19 mouse cellular contexts compared by ENCODE assay signal in the genomic region with DNA sequence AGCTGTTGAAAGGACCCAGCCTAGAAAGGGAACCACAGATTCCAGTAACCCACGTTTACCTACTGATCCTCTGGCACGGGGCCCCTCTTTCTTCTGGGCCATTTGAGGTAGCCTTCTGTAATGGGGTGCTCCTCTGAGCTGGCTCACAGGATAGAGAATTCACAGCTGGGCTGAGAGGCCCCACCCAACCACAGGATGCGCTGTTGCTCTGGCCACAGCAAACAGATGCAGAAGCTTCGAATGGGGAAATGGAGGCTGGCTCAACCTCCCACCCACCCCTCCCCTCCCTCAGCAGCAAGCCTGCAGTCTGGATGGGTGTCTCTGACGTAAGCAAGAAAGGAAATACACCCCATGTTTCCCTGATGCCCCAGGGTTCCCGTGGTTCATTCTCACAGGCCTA.
DNase-seq lines count a peak whose midpoint lies in the region; ATAC-seq and TF ChIP-seq lines count a peak whose summit lies in the region.
"Had no signal": no experiment of that assay in that cellular context is flagged by ENCODE, and none has a peak within 500 bp of the region (broad histone marks: within the 10 kb centered on the region; RNA-seq: fewer than 3 reads in every experiment).

No protein-coding gene starts in this region.

- DNase-seq in forebrain, embryonic 10.5 days (ENCODE audit: extremely low spot score, low spot score), result no peak
- no peak for DNase-seq in forebrain, postnatal 0 days
- peak; percentile 22 for DNase-seq in thymus, adult 2 months
- DNase-seq in thymus, adult 18-20 months, result no peak
- DNase-seq in kidney, postnatal 36 days, result no peak
- no peak for DNase-seq in layer of hippocampus, postnatal 36 days
- DNase-seq in embryo, embryonic 9.5 days (ENCODE audit: extremely low spot score), result no peak
- DNase-seq: adrenal gland, adult 8-10 months; cerebellum, adult 2 months; gastrocnemius, postnatal 36 days; heart, postnatal 4 days; kidney, adult 2 months; kidney, postnatal 4 days; lung, postnatal 4 days had no signal

- H3K4me2 ChIP-seq in forebrain, postnatal 0 days (ENCODE audit: low read depth), result no peak overlapping the region
- H3K4me2 ChIP-seq in stomach, embryonic 16.5 days (ENCODE audit: low read depth, low read length), result no peak overlapping the region
- H3K4me2 ChIP-seq: embryonic facial prominence, embryonic 15.5 days; limb, embryonic 15.5 days; midbrain, embryonic 13.5 days had no signal

- peak overlapping the region; percentile 17; the same call in 1 of the 2 replicates for H3K27ac ChIP-seq in forebrain, embryonic 10.5 days
- H3K27ac ChIP-seq in forebrain, postnatal 0 days (ENCODE audit: low read depth, low read length), result no peak overlapping the region
- H3K27ac ChIP-seq in thymus, adult 2 months (ENCODE audit: control insufficient read depth, insufficient read depth, low read length), result no peak overlapping the region
- peak overlapping the region; percentile 57; the same call in 1 of the 2 replicates for H3K27ac ChIP-seq in stomach, embryonic 16.5 days (ENCODE audit: low read length)
- H3K27ac ChIP-seq: embryonic facial prominence, embryonic 15.5 days; limb, embryonic 15.5 days; midbrain, embryonic 13.5 days had no signal

- 80% methylated on average over 6 of the region's 6 CpGs for WGBS in forebrain, embryonic 10.5 days
- WGBS in forebrain, postnatal 0 days, result 73% methylated on average over 6 of the region's 6 CpGs
- WGBS in thymus, adult 2 months, result 6% methylated on average over 6 of the region's 6 CpGs
- 61% methylated on average over 6 of the region's 6 CpGs for WGBS in stomach, embryonic 16.5 days

- no peak overlapping the region for H3K9ac ChIP-seq in forebrain, postnatal 0 days
- H3K9ac ChIP-seq in stomach, embryonic 16.5 days (ENCODE audit: low read length), result peak overlapping the region; percentile 31; the same call in 1 of the 2 replicates
- H3K9ac ChIP-seq: embryonic facial prominence, embryonic 15.5 days; limb, embryonic 15.5 days; midbrain, embryonic 13.5 days had no signal

- no peak for ATAC-seq in forebrain, postnatal 0 days
- ATAC-seq in stomach, embryonic 16.5 days (ENCODE audit: insufficient read depth, low FRiP score), result no peak
- ATAC-seq: midbrain, embryonic 13.5 days had no signal

- no peak overlapping the region for H3K4me3 ChIP-seq in forebrain, embryonic 10.5 days
- H3K4me3 ChIP-seq in forebrain, postnatal 0 days (ENCODE audit: low read depth, low read length), result no peak overlapping the region
- H3K4me3 ChIP-seq in thymus, adult 2 months (ENCODE audit: control insufficient read depth, insufficient read depth, low read length), result no peak overlapping the region
- H3K4me3 ChIP-seq in stomach, embryonic 16.5 days (replicated peaks; ENCODE audit: low read length), result no peak overlapping the region
- H3K4me3 ChIP-seq: embryonic facial prominence, embryonic 15.5 days; limb, embryonic 15.5 days; midbrain, embryonic 13.5 days; myocyte had no signal

- no peak for TF ChIP-seq POLR2A in thymus, adult 2 months (IDR thresholded peaks at IDR 0.05; ENCODE audit: control insufficient read depth, extremely low read depth, insufficient read depth, low read length, poor library complexity)

- H3K4me1 ChIP-seq in forebrain, embryonic 10.5 days, result peaks cover 17% of the 10 kb centered on the region
- H3K4me1 ChIP-seq in forebrain, postnatal 0 days (ENCODE audit: insufficient read depth), result no peaks in the 10 kb centered on the region
- peaks cover 19% of the 10 kb centered on the region for H3K4me1 ChIP-seq in thymus, adult 2 months (replicated peaks; ENCODE audit: control insufficient read depth, insufficient read depth, low read length)
- peaks cover 9% of the 10 kb centered on the region; the same call in 1 of the 2 replicates for H3K4me1 ChIP-seq in stomach, embryonic 16.5 days (ENCODE audit: control insufficient read depth, insufficient read depth, low read length)

- no peaks in the 10 kb centered on the region for H3K9me3 ChIP-seq in forebrain, embryonic 10.5 days
- no peaks in the 10 kb centered on the region for H3K9me3 ChIP-seq in forebrain, postnatal 0 days (ENCODE audit: low read length)
- no peaks in the 10 kb centered on the region for H3K9me3 ChIP-seq in stomach, embryonic 16.5 days (replicated peaks; ENCODE audit: control insufficient read depth, low read length)
- H3K9me3 ChIP-seq: embryonic facial prominence, embryonic 15.5 days; limb, embryonic 15.5 days; midbrain, embryonic 13.5 days had no signal

- no peak for TF ChIP-seq CTCF in forebrain, postnatal 0 days (IDR thresholded peaks at IDR 0.05; ENCODE audit: low read depth)
- TF ChIP-seq CTCF in thymus, adult 2 months (IDR thresholded peaks at IDR 0.05; ENCODE audit: borderline replicate concordance, control insufficient read depth, extremely low read depth, insufficient read depth, low read length, poor library complexity), result no peak

- H3K36me3 ChIP-seq in forebrain, embryonic 10.5 days (replicated peaks), result peaks cover 40% of the 10 kb centered on the region
- no peaks in the 10 kb centered on the region for H3K36me3 ChIP-seq in forebrain, postnatal 0 days (ENCODE audit: insufficient read depth)
- no peaks in the 10 kb centered on the region for H3K36me3 ChIP-seq in thymus, adult 2 months (ENCODE audit: control insufficient read depth, insufficient read depth, low read length)
- H3K36me3 ChIP-seq in stomach, embryonic 16.5 days (ENCODE audit: control insufficient read depth, insufficient read depth, low read length), result no peaks in the 10 kb centered on the region
- H3K36me3 ChIP-seq: embryonic facial prominence, embryonic 15.5 days; limb, embryonic 15.5 days had no signal

- no peaks in the 10 kb centered on the region for H3K27me3 ChIP-seq in forebrain, embryonic 10.5 days (ENCODE audit: poor library complexity, severe bottlenecking)
- no peaks in the 10 kb centered on the region for H3K27me3 ChIP-seq in forebrain, postnatal 0 days (ENCODE audit: insufficient read depth, low read length)
- H3K27me3 ChIP-seq in thymus, adult 2 months (ENCODE audit: control insufficient read depth, insufficient read depth, low read length), result no peaks in the 10 kb centered on the region
- no peaks in the 10 kb centered on the region for H3K27me3 ChIP-seq in stomach, embryonic 16.5 days (ENCODE audit: control insufficient read depth, insufficient read depth, low read length)
- H3K27me3 ChIP-seq: embryonic facial prominence, embryonic 15.5 days; limb, embryonic 15.5 days; midbrain, embryonic 13.5 days had no signal

Comparison
In these comparisons a context has a peak if more than half of its experiments do, and no peak if none do; other contexts are left out.
1. H3K27ac ChIP-seq: peak in forebrain, embryonic 10.5 days (single experiment) and stomach, embryonic 16.5 days (single experiment); none in forebrain, postnatal 0 days (single experiment) and thymus, adult 2 months (single experiment).